Mouse (Mus musculus) naive thymus-derived CD4-positive, alpha-beta T cell, adult 2 months (primary cell): ENCODE results near the gene Slc35f4.

ENCODE experiments used
- DNase-seq: peaks from one replicate; pipeline ENCODE4 v3.0.0-alpha.2; 2011; ENCODE audit warnings: low read depth

Gene Slc35f4

GRCm38 (mm10) chr14:49525931-49526291 lies at the start of gene Slc35f4:
Gene Slc35f4, minus strand, starts transcription at chr14:49526046.
- DNase-seq: no peak

GRCm38 (mm10) chr14:49568369-49568768 lies 42.5 kb upstream of the Slc35f4 start:
- no peak for DNase-seq

GRCm38 (mm10) chr14:49560706-49561105 lies 34.9 kb upstream of the Slc35f4 start:
- DNase-seq: no peak

- DNase-seq: no peak
These were observed 14.3 kb upstream of the Slc35f4 start for GRCm38 (mm10) chr14:49540104-49540503.

- no peak for DNase-seq
These were observed 493 bp downstream of the Slc35f4 start for GRCm38 (mm10) chr14:49525176-49525930.

GRCm38 (mm10) chr14:49524665-49525064 lies 1.2 kb downstream of the Slc35f4 start:
- DNase-seq: no peak

- DNase-seq: no peak
These were observed 10.7 kb downstream of the Slc35f4 start for GRCm38 (mm10) chr14:49515096-49515665.

GRCm38 (mm10) chr14:49514137-49514536 lies 11.7 kb downstream of the Slc35f4 start:
- DNase-seq: no peak

GRCm38 (mm10) chr14:49495192-49495591 lies 30.7 kb downstream of the Slc35f4 start:
- DNase-seq: no peak

- DNase-seq: no peak
These were observed 32.1 kb downstream of the Slc35f4 start for GRCm38 (mm10) chr14:49493793-49494192.

- DNase-seq: no peak
These were observed 33.3 kb downstream of the Slc35f4 start for GRCm38 (mm10) chr14:49492506-49492905.

GRCm38 (mm10) chr14:49476602-49477001 lies 49.2 kb downstream of the Slc35f4 start:
- DNase-seq: no peak

- DNase-seq: no peak
These were observed 64.1 kb downstream of the Slc35f4 start for GRCm38 (mm10) chr14:49461761-49462160.

- DNase-seq: no peak
These were observed 65.0 kb downstream of the Slc35f4 start for GRCm38 (mm10) chr14:49460799-49461198.

- DNase-seq: no peak
These were observed 71.4 kb downstream of the Slc35f4 start for GRCm38 (mm10) chr14:49454283-49454914.

GRCm38 (mm10) chr14:49453782-49454181 lies 72.1 kb downstream of the Slc35f4 start:
- DNase-seq: no peak

GRCm38 (mm10) chr14:49447669-49448068 lies 78.2 kb downstream of the Slc35f4 start:
- no peak for DNase-seq

- no peak for DNase-seq
These were observed 79.4 kb downstream of the Slc35f4 start for GRCm38 (mm10) chr14:49446461-49446860.

- DNase-seq: no peak
These were observed 89.0 kb downstream of the Slc35f4 start for GRCm38 (mm10) chr14:49436811-49437210.

- DNase-seq: no peak
These were observed 94.0 kb downstream of the Slc35f4 start for GRCm38 (mm10) chr14:49431821-49432220.

- DNase-seq: no peak
These were observed 133.4 kb downstream of the Slc35f4 start for GRCm38 (mm10) chr14:49392482-49392881.

GRCm38 (mm10) chr14:49362161-49362560 lies 163.7 kb downstream of the Slc35f4 start:
- DNase-seq: no peak

- DNase-seq: no peak
These were observed 170.3 kb downstream of the Slc35f4 start for GRCm38 (mm10) chr14:49355561-49355960.
